Mouse (Mus musculus) intestine, postnatal 0 days (tissue): ENCODE measurements around the gene Abcf2. TPM values are rescaled to one million over a fixed set of nuclear protein-coding genes. Genes with fewer than 3 reads are reported as not detected.

Experiments used
- ATAC-seq: fragments of 200-750 bp; cut with Nextera tagmentation; 2 replicates; pipeline ENCODE4 v1.8.0; 2017; ENCODE audit warnings: mild to moderate bottlenecking, moderate TSS enrichment, moderate library complexity
- H3K27ac ChIP-seq: fragments of 300-500 bp; sonication (generic); 2 replicates; pipeline ENCODE4 v1.5.1; 2014; ENCODE audit warnings: mild to moderate bottlenecking, low read depth, low read length, moderate library complexity
- H3K27me3 ChIP-seq: fragments of 300-500 bp; sonication (generic); replicated peaks from 2 replicates; pipeline ENCODE4 v1.6.1; 2014; ENCODE audit warnings: low read length, mixed read lengths; ENCODE audit not compliant: control insufficient read depth, insufficient read depth
- H3K36me3 ChIP-seq: fragments of 300-500 bp; sonication (generic); 2 replicates; pipeline ENCODE4 v1.6.1; 2014; ENCODE audit warnings: mild to moderate bottlenecking, moderate library complexity; ENCODE audit not compliant: control insufficient read depth, insufficient read depth
- H3K4me1 ChIP-seq: fragments of 300-500 bp; sonication (generic); replicated peaks from 2 replicates; pipeline ENCODE4 v1.6.1; 2014; ENCODE audit warnings: antibody characterized with exemption, low read length, mixed read lengths; ENCODE audit not compliant: control insufficient read depth, insufficient read depth
- H3K4me2 ChIP-seq: fragments of 300-500 bp; sonication (generic); replicated peaks from 2 replicates; pipeline ENCODE4 v1.6.1; 2014; ENCODE audit warnings: low read depth, mild to moderate bottlenecking, moderate library complexity
- H3K4me3 ChIP-seq: fragments of 300-500 bp; sonication (generic); 2 replicates; pipeline ENCODE4 v1.5.1; 2014; ENCODE audit warnings: low read depth, low read length
- H3K9ac ChIP-seq: fragments of 300-500 bp; sonication (generic); 2 replicates; pipeline ENCODE4 v1.6.1; 2014; ENCODE audit warnings: mild to moderate bottlenecking, low read depth, low read length
- H3K9me3 ChIP-seq: fragments of 300-500 bp; sonication (generic); 2 replicates; pipeline ENCODE4 v1.6.1; 2016; ENCODE audit warnings: mixed run types; ENCODE audit not compliant: control insufficient read depth
- CTCF ChIP-seq: sonication (generic); IDR thresholded peaks from 2 replicates; pipeline ENCODE4 v1.5.1; 2016; ENCODE audit warnings: low read depth, mild to moderate bottlenecking, control low read depth, antibody characterized with exemption, moderate library complexity
- WGBS: fragments of 180-500 bp; shearing (Covaris S2); extraction: QIAGEN DNeasy Blood & Tissue Kit; methylation state at CpG from one replicate; pipeline ENCODE4 v1.1.7; 2014; 5-methylcytosine and 5-hydroxymethylcytosine counted together
- polyA plus RNA-seq: library from polyadenylated mRNA; unstranded; fragments of >200 nt; fragmentation: Nextera tagmentation; extraction: Ambion mirVana; gene quantifications from 2 replicates; pipeline ENCODE4 v1.2.1, GENCODE M21; 2015

Gene Abcf2
- polyA plus RNA-seq, 1 experiment from 2014 or later: 40.5 TPM

DNA sequence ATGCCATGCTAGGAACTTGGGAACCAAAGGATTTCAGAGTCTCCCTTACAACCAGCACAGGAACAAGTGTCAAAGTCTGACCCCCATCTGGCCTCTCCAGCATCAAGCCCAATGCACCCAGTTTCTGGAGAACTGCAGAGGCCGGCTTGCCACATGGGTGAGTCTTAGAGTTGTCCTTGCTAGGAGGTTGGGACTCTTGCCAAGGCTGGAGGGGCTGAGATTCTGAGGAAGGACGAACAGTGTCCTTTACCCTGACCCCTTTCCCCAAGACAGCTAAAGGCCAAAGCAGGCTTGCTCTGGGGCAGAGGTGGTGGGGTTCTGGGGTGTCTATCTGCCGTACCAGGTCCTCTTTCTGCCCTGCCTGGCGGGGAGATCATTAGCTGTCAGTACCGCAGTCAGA is 40.8 kb downstream of the Abcf2 start:
- H3K27me3 ChIP-seq: no peaks in the 10 kb centered on the region; the same call in 1 of the 2 replicates
- no peak overlapping the region for H3K4me2 ChIP-seq
- H3K9me3 ChIP-seq: no peaks in the 10 kb centered on the region
- H3K9ac ChIP-seq: no peak overlapping the region
- WGBS: 78% methylated on average over 5 of the region's 5 CpGs
- H3K4me3 ChIP-seq: no peak overlapping the region
- H3K4me1 ChIP-seq: no peaks in the 10 kb centered on the region
- ATAC-seq: no peak
- no peaks in the 10 kb centered on the region for H3K36me3 ChIP-seq
- H3K27ac ChIP-seq: no peak overlapping the region
- no peak for TF ChIP-seq CTCF

DNA sequence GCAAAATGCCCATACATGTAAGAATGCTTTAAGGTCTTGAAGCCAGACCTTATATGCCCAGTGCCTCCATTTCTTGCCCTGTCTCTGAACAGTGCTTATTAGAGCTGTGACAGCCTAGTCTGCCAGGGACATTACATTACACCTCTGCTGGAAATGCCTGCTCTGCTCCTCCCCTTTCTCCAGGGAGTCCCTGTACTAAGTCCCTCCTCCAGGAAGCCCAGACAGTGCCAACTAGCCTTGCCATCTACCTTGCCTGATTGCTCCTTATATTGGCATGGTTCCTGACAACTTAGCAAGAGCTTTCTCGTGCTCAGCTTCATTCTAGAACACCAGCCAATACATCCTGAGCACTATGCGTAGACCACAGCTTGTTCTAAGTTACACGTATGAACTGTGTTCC is 41.5 kb downstream of the Abcf2 start:
- Histone ChIP-seq H3K9ac (no peak overlapping the region), H3K9me3 (no peaks in the 10 kb centered on the region), H3K4me1 (no peaks in the 10 kb centered on the region), H3K27me3 (no peaks in the 10 kb centered on the region; the same call in 1 of the 2 replicates), H3K27ac (no peak overlapping the region), H3K36me3 (no peaks in the 10 kb centered on the region), H3K4me3 (no peak overlapping the region), H3K4me2 (no peak overlapping the region)
- ATAC-seq: no peak
- no peak for TF ChIP-seq CTCF
- WGBS: 77% methylated on average over 3 of the region's 3 CpGs

DNA sequence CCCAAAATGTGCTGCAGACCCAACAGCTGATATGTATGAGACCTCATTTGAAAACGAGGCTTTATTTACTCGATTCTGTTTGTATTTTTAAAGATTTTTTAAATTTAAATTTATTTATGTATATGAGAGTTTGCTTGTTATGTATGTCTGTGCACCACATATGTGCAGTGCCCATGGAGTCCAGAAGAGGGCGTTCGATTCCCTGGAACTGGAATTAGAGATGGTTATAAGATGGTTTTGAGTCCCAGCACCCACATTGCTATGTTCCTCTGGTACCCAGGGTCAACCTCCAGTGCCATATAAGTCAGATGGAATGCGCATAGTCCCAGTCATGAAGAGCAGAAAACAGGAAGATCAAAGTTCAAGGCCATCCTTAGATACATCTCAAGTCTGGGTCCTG is 43.0 kb downstream of the Abcf2 start:
- Histone ChIP-seq H3K4me1 (no peaks in the 10 kb centered on the region), H3K9me3 (no peaks in the 10 kb centered on the region), H3K27ac (no peak overlapping the region), H3K36me3 (no peaks in the 10 kb centered on the region), H3K9ac (no peak overlapping the region), H3K27me3 (peaks cover 6% of the 10 kb centered on the region), H3K4me3 (no peak overlapping the region), H3K4me2 (no peak overlapping the region)
- no peak for ATAC-seq
- TF ChIP-seq CTCF: peak; percentile 51
- 50% methylated on average over 5 of the region's 5 CpGs for WGBS

DNA sequence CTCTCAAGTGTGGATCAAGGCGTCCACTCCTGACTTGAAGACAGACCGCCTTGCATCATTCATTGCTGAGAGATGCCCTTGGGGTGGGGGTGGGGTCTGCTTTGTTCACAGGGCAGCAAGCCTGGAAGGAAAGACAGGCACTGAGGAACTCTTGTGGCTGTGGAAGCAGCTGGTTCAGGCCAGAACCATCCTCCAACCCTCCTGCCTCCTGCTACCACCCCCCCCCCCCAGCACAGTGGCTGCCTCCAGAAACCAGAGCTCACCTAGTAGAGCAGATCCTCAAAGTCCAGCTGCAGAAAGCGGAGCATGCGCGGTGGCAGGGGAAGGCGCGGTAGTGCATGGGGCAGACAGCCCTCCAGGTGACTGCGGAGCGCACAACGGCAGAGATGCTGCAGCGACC is 43.9 kb downstream of the Abcf2 start:
- no peak for TF ChIP-seq CTCF
- no peaks in the 10 kb centered on the region for H3K4me1 ChIP-seq
- H3K27ac ChIP-seq: no peak overlapping the region
- no peak for ATAC-seq
- no peak overlapping the region for H3K9ac ChIP-seq
- no peak overlapping the region for H3K4me3 ChIP-seq
- no peaks in the 10 kb centered on the region for H3K36me3 ChIP-seq
- H3K4me2 ChIP-seq: no peak overlapping the region
- WGBS: 41% methylated on average over 11 of the region's 11 CpGs
- peaks cover 15% of the 10 kb centered on the region for H3K27me3 ChIP-seq
- no peaks in the 10 kb centered on the region for H3K9me3 ChIP-seq

DNA sequence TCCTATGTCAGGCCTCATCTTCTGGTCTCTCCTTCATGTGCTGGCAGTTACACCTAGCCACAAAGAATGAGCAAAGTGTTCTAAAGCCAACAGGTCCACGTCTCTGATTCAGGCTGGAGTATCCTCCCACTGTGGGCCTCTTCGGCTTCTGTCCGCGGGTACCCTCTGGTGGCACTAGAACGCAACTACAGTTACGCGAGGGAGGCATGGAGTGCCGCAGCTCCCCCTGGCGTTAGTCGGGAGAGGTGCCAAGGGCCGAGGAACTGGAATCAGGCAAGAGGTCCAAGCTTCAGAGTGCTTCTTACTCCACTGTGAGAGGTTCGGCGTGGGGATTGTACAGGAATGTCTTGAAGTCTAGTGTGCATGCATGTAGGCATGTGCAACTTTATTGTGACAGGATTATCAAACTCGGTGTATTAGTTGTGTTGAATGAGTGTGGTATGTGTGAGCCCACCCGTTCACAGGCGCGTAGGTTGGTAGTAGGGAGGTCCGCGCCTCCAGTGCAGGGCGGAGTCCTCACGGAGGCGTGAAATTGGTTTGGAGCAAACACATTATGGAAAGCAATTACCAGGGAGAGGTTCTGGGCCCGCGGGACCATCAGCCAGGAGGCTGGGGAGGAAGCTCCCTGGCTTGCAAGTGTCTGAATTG is 47.1 kb downstream of the Abcf2 start:
- Histone ChIP-seq H3K27ac (no peak overlapping the region), H3K36me3 (no peaks in the 10 kb centered on the region), H3K9me3 (no peaks in the 10 kb centered on the region), H3K4me1 (peaks cover 4% of the 10 kb centered on the region; the same call in 1 of the 2 replicates), H3K9ac (no peak overlapping the region), H3K4me3 (no peak overlapping the region), H3K4me2 (no peak overlapping the region), H3K27me3 (peaks cover 47% of the 10 kb centered on the region)
- TF ChIP-seq CTCF: peak; percentile 100
- WGBS: 17% methylated on average over 24 of the region's 24 CpGs
- ATAC-seq: peak; percentile 68

DNA sequence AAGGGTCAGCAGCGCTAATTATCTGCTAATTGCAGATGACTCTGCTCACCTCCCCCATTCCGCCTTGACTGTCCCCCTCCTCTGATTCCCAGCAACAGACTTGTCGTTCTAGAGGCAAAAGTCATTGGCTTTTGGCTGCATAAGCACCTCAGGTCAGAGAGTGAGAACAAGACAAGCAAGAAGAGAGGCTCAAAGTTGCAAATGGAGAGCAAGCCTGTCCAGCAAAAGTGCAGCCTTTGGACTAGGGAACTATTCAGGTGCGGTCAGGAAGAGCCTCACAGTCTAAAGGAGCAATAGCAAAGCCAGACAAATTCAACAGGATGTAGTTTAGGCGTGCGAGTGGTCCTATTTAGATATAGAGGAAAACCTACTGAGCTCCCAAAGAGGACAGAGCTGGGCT is 49.5 kb downstream of the Abcf2 start:
- Histone ChIP-seq H3K9ac (no peak overlapping the region), H3K27ac (no peak overlapping the region), H3K4me3 (no peak overlapping the region), H3K4me2 (no peak overlapping the region), H3K4me1 (peaks cover 4% of the 10 kb centered on the region; the same call in 1 of the 2 replicates), H3K27me3 (peaks cover 71% of the 10 kb centered on the region), H3K36me3 (no peaks in the 10 kb centered on the region), H3K9me3 (no peaks in the 10 kb centered on the region)
- ATAC-seq: no peak
- no peak for TF ChIP-seq CTCF
- WGBS: 17% methylated on average over 6 of the region's 6 CpGs
